In the genomic region with DNA sequence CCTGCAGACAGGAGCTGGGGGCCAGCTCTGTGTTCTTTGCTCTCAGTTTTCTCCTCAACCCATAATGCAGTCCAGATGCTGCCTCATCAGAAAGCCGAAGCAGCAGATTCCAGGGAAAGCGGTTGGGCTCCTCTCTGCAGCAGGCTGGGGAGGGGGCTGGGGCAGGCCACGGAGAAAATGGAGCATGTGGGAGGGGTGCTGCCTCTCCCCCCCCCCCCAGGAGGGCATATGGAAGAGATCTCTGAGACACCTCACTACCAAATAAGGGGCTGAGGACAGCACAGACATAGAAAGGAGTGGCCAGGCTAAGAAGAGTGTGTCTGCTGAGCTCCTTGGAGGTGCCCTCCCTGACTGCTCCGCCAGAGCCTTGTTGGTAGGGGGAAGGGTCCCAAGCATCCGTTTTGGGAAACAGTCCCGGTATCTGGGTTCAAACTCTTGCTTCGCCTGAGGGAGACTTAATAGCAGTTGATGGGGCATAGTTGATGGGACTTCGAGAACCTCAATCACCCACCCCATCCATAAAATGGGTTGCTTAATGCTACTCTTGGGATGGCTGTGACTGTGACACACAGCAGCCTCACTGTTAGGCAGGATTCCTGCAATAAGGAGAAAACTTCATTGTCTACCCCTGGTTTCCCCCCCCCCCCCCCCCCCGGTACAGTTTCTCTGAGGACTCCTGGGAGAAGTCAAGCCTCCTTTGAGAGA, we compare ENCODE assay signal across 11 mouse cellular contexts. TPM values are rescaled to one million over a fixed set of nuclear protein-coding genes. Genes with fewer than 3 reads are reported as not detected.
DNase-seq lines count a peak whose midpoint lies in the region; ATAC-seq and TF ChIP-seq lines count a peak whose summit lies in the region.
"Had no signal": no experiment of that assay in that cellular context is flagged by ENCODE, and none has a peak within 500 bp of the region (broad histone marks: within the 10 kb centered on the region; RNA-seq: fewer than 3 reads in every experiment).

No protein-coding gene starts in this region.

- H3K36me3 ChIP-seq in kidney, embryonic 16.5 days (ENCODE audit: insufficient read depth, low read length), result no peaks in the 10 kb centered on the region
- H3K36me3 ChIP-seq in embryonic facial prominence, embryonic 11.5 days (replicated peaks; ENCODE audit: control insufficient read depth, insufficient read depth, low read depth, low read length), result no peaks in the 10 kb centered on the region
- no peaks in the 10 kb centered on the region for H3K36me3 ChIP-seq in hindbrain, postnatal 0 days (ENCODE audit: insufficient read depth, low read length)
- H3K36me3 ChIP-seq in neural tube, embryonic 14.5 days (ENCODE audit: control insufficient read depth, insufficient read depth, low read length), result no peaks in the 10 kb centered on the region

- peak overlapping the region; percentile 95 for H3K27ac ChIP-seq in kidney, embryonic 16.5 days (ENCODE audit: low read length)
- peak overlapping the region; percentile 95 for H3K27ac ChIP-seq in embryonic facial prominence, embryonic 11.5 days (replicated peaks; ENCODE audit: low read depth, low read length)
- no peak overlapping the region; the same call in 1 of the 2 replicates for H3K27ac ChIP-seq in hindbrain, postnatal 0 days
- H3K27ac ChIP-seq in neural tube, embryonic 14.5 days (ENCODE audit: low read depth, low read length), result 0 out of 2 replicates have a peak overlapping the region, but pooled peaks have one; percentile 22

- peak; percentile 76 for ATAC-seq in kidney, embryonic 16.5 days (ENCODE audit: low FRiP score, low TSS enrichment)
- ATAC-seq in embryonic facial prominence, embryonic 11.5 days (replicated peaks; ENCODE audit: insufficient number of reproducible peaks, low FRiP score, low TSS enrichment, low read depth), result peak; percentile 81
- ATAC-seq in hindbrain, postnatal 0 days, result no peak
- peak; percentile 34; the same call in 1 of the 2 replicates for ATAC-seq in neural tube, embryonic 14.5 days (ENCODE audit: low read depth)
- ATAC-seq in erythroid progenitor cell, adult 5-6 weeks (replicated peaks; ENCODE audit: low FRiP score, poor library complexity, severe bottlenecking), result no peak
- ATAC-seq: Patski had no signal

- H3K9ac ChIP-seq in kidney, embryonic 16.5 days (replicated peaks; ENCODE audit: low read length), result peak overlapping the region; percentile 40
- H3K9ac ChIP-seq in embryonic facial prominence, embryonic 11.5 days (replicated peaks; ENCODE audit: low read length), result peak overlapping the region; percentile 53
- no peak overlapping the region for H3K9ac ChIP-seq in hindbrain, postnatal 0 days (replicated peaks; ENCODE audit: low read length)
- H3K9ac ChIP-seq in neural tube, embryonic 14.5 days (replicated peaks; ENCODE audit: low read depth, low read length), result no peak overlapping the region

- peak overlapping the region; percentile 52 for H3K4me2 ChIP-seq in kidney, embryonic 16.5 days (replicated peaks; ENCODE audit: low read depth, low read length)
- peak overlapping the region; percentile 40 for H3K4me2 ChIP-seq in embryonic facial prominence, embryonic 11.5 days (ENCODE audit: low read depth, low read length)
- H3K4me2 ChIP-seq in hindbrain, postnatal 0 days (ENCODE audit: low read depth, low read length), result peak overlapping the region; percentile 47; the same call in 1 of the 2 replicates
- no peak overlapping the region for H3K4me2 ChIP-seq in neural tube, embryonic 14.5 days (ENCODE audit: low read depth, low read length)

- H3K4me3 ChIP-seq in kidney, embryonic 16.5 days (ENCODE audit: low read length), result no peak overlapping the region
- no peak overlapping the region; the same call in 1 of the 2 replicates for H3K4me3 ChIP-seq in embryonic facial prominence, embryonic 11.5 days (ENCODE audit: low read depth, low read length)
- peak overlapping the region; percentile 14; the same call in 1 of the 2 replicates for H3K4me3 ChIP-seq in hindbrain, postnatal 0 days (ENCODE audit: low read length)
- H3K4me3 ChIP-seq in neural tube, embryonic 14.5 days (ENCODE audit: low read depth, low read length), result no peak overlapping the region
- H3K4me3 ChIP-seq: erythroblast, embryonic 14.5 days had no signal

- H3K9me3 ChIP-seq in kidney, embryonic 16.5 days (ENCODE audit: low read length), result no peaks in the 10 kb centered on the region
- no peaks in the 10 kb centered on the region for H3K9me3 ChIP-seq in embryonic facial prominence, embryonic 11.5 days (replicated peaks; ENCODE audit: control insufficient read depth, low read length)
- no peaks in the 10 kb centered on the region for H3K9me3 ChIP-seq in hindbrain, postnatal 0 days (ENCODE audit: low read length)
- H3K9me3 ChIP-seq in neural tube, embryonic 14.5 days (ENCODE audit: control insufficient read depth, low read length), result no peaks in the 10 kb centered on the region

- WGBS in kidney, embryonic 16.5 days, result 11% methylated on average over 8 of the region's 9 CpGs
- 6% methylated on average over 8 of the region's 9 CpGs for WGBS in embryonic facial prominence, embryonic 11.5 days
- 25% methylated on average over 9 of the region's 9 CpGs for WGBS in hindbrain, postnatal 0 days
- WGBS in neural tube, embryonic 14.5 days, result 18% methylated on average over 9 of the region's 9 CpGs

- peaks cover 45% of the 10 kb centered on the region for H3K4me1 ChIP-seq in kidney, embryonic 16.5 days (ENCODE audit: insufficient read depth, low read length)
- peaks cover 9% of the 10 kb centered on the region for H3K4me1 ChIP-seq in embryonic facial prominence, embryonic 11.5 days (ENCODE audit: control insufficient read depth, insufficient read depth, low read length)
- H3K4me1 ChIP-seq in hindbrain, postnatal 0 days (ENCODE audit: insufficient read depth, low read length), result peaks cover 6% of the 10 kb centered on the region; the same call in 1 of the 2 replicates
- H3K4me1 ChIP-seq in neural tube, embryonic 14.5 days (ENCODE audit: control insufficient read depth, insufficient read depth, low read length), result peaks cover 9% of the 10 kb centered on the region; the same call in 1 of the 2 replicates

- no peak for TF ChIP-seq CTCF in hindbrain, postnatal 0 days (IDR thresholded peaks at IDR 0.05; ENCODE audit: low read depth)

- DNase-seq in kidney, adult 11 months, result no peak
- DNase-seq in embryonic facial prominence, embryonic 11.5 days (ENCODE audit: low spot score), result peak; percentile 93
- DNase-seq in hindbrain, postnatal 0 days (ENCODE audit: low spot score), result no peak
- no peak for DNase-seq in layer of hippocampus, postnatal 25 days (ENCODE audit: extremely low spot score in 1 of 2, low spot score in 1 of 2)
- DNase-seq in cerebellum, adult 11-12 months, result no peak

- H3K27me3 ChIP-seq in kidney, embryonic 16.5 days (ENCODE audit: insufficient read depth, low read length), result peaks cover 14% of the 10 kb centered on the region
- no peaks in the 10 kb centered on the region; the same call in 1 of the 2 replicates for H3K27me3 ChIP-seq in embryonic facial prominence, embryonic 11.5 days (ENCODE audit: control insufficient read depth, insufficient read depth, low read length)
- H3K27me3 ChIP-seq in hindbrain, postnatal 0 days (ENCODE audit: insufficient read depth, low read length), result peaks cover 20% of the 10 kb centered on the region
- H3K27me3 ChIP-seq in neural tube, embryonic 14.5 days (ENCODE audit: control insufficient read depth, insufficient read depth, low read length), result no peaks in the 10 kb centered on the region; the same call in 1 of the 2 replicates
- H3K27me3 ChIP-seq: Patski had no signal

RNA-seq across cellular contexts. Expression of a gene that starts 53.9 kb away (rescaled TPM):
- polyA plus RNA-seq in kidney, embryonic 16.5 days (2015; fragmentation: Nextera tagmentation; extraction: Ambion mirVana), result 869 and 941 TPM in 2 replicates
- 93.8 and 109 TPM in 2 replicates for polyA plus RNA-seq in embryonic facial prominence, embryonic 11.5 days (2014; fragmentation: Nextera tagmentation; extraction: Ambion mirVana)
- total RNA-seq in hindbrain, postnatal 0 days (2014; rRNA removed), result 48.3 and 53.0 TPM in 2 replicates
- polyA plus RNA-seq in hindbrain, postnatal 0 days (2015; fragmentation: Nextera tagmentation; extraction: Ambion mirVana), result 56.5 and 73.3 TPM in 2 replicates
- polyA plus RNA-seq in neural tube, embryonic 14.5 days (2014; fragmentation: Nextera tagmentation; extraction: Ambion mirVana), result 7.4 and 239 TPM in 2 replicates
- total RNA-seq in layer of hippocampus, postnatal 25 days (2021), result 10 to 100 TPM; 18.5 to 19.2 TPM
- total RNA-seq in erythroid progenitor cell, adult 5-6 weeks (2015; ENCODE audit: low replicate concordance), result 1.4 and 2.1 TPM in 2 replicates
- 0.90 and 1.9 TPM in 2 replicates for total RNA-seq in erythroid progenitor cell, adult 5-6 weeks (2017; ENCODE audit: low replicate concordance)
- total RNA-seq: megakaryocyte progenitor cell, adult 5-6 weeks had no signal

Comparison
In these comparisons a context has a peak if more than half of its experiments do, and no peak if none do; other contexts are left out.
1. ATAC-seq: peak in kidney, embryonic 16.5 days (single experiment), embryonic facial prominence, embryonic 11.5 days (single experiment) and neural tube, embryonic 14.5 days (single experiment); none in hindbrain, postnatal 0 days (single experiment) and erythroid progenitor cell, adult 5-6 weeks (single experiment).
2. H3K9ac ChIP-seq: peak in kidney, embryonic 16.5 days (single experiment) and embryonic facial prominence, embryonic 11.5 days (single experiment); none in hindbrain, postnatal 0 days (single experiment) and neural tube, embryonic 14.5 days (single experiment).